Mouse (Mus musculus) liver, adult 2 months (tissue): ENCODE measurements around the gene Rgs9.

Experiments
- CTCF ChIP-seq: fragments of 200-500 bp; IDR thresholded peaks from 2 replicates; pipeline ENCODE4 v1.5.1; 2011; ENCODE audit warnings: low read depth, low read length, control low read depth
- POLR2A ChIP-seq: fragments of 200-500 bp; IDR thresholded peaks from 2 replicates; pipeline ENCODE4 v1.6.1; 2011; ENCODE audit warnings: low read length, control low read depth; ENCODE audit not compliant: insufficient read depth; ENCODE audit errors: extremely low read depth

DNA sequence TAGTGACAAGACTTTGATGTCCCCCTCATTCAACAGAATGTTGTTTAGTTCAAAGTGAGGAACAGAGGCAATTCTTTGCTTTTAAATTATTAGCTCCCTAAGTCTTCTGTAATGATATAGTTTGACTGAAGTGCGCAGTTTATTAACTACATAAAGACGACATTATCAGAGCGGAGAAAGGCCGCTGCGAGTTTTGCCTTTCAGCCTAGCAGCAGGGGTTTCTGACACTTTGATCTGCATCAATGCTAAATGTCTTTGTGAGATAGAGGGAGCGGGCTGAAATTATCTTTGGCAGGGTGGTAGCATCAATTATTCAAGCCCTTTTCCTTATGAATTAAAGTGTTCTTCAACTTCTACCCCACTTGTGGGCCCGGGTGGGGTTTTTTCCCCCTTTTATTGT lies 87.6 kb downstream of the Rgs9 start:
- no peak for TF ChIP-seq CTCF
- no peak for TF ChIP-seq POLR2A
